Mouse (Mus musculus) cerebellum, postnatal 10 days (tissue): ENCODE measurements around the gene Col1a2.

Experiments used
- DNase-seq, 2 experiments: peaks; one replicate each; pipeline ENCODE4 v3.0.0; 2021; ENCODE audit warnings: mixed read lengths in 2 of 2

Gene Col1a2

DNA sequence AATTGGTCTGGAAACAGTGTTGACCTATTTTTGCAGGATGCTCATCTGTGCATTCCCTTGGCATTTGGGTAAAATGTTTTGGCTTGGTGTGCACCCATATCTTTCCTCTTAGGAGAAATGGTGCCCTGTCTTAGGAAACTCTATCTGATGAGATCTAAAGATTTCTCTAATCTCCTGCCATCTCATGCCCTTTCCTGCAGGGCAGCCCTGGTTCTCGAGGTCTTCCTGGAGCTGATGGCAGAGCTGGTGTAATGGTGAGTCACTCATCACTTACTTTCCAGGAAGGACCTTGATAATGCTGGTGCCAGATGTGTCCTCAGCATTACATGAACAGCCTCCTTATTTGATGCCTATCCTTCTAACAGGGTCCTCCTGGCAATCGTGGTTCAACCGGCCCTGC, 16.4 kb downstream of the Col1a2 start:
- no peak for DNase-seq

DNA sequence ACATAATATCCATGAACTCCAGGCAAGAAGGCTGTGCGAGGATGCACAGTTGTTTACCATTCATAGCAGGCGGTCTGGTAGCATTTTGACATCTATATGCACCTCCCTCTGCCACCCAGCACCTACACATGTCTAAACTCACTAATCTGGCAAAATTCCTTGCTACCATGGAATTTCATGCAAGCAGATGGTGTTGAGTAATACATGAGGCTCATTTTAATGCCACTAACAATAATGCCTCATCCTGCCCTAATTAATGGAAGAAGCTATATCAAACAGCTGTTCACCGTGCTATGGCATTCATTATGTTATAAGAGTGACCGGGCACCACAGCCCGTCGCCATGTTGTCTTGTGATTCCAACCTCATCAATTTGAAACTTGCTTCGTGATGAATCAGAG, 23.8 kb downstream of the Col1a2 start:
- DNase-seq, result no peak

DNA sequence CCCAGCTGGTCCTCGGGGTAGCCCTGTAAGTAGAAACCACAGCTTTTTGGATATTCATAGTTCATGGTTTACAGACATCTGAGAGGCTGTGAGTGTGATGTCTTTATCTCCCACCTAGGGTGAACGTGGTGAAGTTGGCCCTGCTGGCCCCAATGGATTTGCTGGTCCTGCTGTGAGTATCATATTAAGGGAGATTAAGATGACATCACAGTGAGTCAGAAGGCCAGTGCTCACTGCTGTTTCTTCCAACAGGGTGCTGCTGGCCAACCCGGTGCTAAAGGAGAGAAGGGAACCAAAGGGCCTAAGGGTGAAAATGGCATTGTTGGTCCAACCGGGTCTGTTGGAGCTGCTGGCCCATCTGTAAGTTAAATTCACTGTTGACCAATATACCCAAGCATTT, 26.4 kb downstream of the Col1a2 start:
- DNase-seq, result no peak

DNA sequence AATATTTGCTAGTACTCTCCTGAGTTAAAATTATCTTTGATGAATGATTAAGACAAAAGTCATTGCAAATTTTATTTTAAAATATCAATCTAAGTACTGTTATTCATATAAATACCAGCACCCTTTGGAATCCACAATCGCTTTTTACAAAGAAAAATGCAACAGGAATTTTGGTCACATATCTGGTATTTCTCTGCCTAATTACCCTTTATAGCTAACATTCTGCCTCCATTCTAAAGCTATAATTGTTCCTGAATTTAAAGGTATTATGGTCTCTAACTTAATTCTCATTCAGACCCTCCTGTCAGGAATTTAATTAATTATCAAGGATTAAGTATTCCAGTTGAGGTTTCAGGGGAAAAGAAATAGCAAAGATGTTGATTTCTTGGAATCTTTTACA, 28.3 kb downstream of the Col1a2 start:
- no peak for DNase-seq

DNA sequence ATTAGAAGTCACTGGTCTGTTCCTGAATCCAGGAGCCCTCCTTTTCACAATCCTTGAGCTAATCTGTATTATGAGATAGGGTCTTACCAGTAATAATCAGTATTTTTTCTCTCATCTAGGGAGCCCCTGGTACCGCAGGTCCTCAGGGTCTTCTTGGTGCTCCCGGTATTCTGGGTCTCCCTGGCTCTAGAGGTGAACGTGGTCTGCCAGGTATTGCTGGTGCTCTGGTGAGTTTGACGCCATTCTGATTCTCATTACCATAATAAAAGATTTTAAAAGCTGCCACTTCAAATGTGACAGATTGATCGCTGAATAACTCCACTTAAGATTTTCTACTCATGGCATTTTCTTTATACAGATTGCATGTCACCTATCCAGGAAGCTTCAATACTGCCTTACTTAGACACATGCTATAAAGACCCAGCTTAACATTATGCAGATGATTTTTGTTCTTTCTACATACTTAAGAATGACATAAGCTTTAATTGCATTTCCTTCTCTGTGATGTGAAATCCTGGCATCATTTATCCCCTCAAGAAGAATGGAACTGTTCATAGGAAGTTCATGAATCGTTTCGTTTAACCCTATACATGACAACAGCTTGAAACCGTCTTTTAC, 30.0 kb downstream of the Col1a2 start:
- DNase-seq, result no peak

DNA sequence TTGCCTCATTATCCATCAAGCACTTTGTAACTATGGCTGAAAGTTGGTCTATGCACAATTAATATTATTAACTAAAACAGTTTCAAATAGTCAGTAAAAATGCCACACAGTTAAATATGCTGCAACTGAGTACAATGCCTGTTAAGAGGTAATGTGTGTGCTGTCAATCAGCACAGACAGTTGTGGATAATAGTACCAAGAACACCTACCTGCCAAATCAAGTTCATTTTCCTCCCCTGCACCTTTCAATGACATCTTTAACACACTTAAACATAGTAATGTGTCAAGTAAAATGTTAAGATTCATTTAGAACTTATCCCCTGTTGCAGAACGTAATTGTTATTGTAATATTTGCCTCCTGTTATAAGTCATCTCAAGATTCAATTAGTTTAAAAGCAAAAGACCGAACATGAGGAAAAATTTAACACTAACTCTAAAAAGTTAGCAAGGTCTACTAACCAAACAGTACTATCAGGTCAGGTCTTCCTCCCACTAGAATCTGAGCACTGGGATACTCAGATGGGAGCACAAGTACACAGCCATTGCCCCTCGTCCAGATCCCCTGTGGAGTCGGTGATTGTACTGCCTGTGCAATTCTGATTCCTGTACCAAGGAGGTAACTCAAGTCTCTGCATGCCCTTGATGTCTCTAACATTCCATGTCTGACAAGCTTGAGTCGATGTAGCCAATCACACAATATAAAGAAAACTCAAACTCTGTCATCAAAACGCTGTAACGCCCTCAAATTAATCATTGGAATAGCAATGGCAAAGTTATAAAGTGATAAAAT, 37.5 kb downstream of the Col1a2 start:
- DNase-seq, result no peak

DNA sequence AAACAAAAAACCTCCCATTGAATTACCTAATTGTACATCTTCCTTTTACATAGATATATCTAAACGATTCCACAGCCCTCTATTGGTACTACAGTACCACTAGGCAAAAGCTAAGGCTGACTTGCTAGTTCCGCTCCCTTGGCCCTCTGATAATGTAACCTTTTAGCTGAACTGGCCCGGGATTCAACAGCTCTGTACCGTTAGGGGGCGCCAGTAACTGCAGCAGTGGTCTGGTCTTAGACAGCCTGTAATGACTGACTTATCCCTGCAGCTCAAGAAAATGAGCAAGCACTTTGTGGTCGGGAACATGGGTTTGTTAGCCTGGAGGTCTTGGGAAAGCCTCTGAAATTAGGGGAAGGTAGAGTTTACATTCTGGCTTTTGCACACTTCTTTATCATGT, 39.9 kb downstream of the Col1a2 start:
- DNase-seq, result peak; percentile 56 to 57

DNA sequence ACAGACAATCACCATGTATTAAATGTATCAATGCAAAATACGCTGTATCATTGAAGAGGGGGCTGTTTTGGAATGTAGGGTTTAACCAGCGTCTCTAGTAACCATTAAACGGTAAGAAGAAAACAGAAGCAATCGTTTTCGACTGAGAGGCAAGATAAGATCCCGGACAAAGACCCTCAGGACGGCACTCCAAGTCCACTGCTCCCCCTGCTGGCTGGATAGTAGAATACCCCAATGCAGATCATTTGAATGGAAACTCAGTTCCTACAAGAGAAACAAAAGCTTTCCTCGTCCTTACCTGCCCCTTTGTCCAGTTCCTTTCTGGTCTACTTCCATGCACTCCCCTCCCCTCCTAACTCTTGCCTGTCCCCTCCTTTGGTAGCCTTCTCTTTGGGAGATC, 41.1 kb downstream of the Col1a2 start:
- peak; percentile 78 to 81 for DNase-seq

DNA sequence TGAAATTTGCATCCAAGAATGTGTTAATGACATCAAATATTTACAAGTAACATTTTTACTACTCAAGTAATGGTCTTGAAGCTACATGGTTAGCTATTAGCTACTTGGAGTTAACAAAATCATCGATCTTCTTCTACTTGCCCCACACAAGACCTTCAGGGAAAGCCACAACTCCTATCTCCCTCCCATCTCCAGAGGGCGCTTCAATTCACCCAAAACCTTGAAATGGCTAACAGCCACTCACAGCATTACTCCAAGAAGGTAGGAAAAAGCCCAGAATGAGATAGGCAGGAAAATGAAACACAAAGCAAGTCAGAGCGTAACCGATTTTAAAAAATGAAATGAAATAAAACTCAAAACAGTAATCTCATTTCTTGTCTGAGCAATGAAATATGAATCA, 44.3 kb downstream of the Col1a2 start:
- DNase-seq, result peak; percentile 51 to 59

DNA sequence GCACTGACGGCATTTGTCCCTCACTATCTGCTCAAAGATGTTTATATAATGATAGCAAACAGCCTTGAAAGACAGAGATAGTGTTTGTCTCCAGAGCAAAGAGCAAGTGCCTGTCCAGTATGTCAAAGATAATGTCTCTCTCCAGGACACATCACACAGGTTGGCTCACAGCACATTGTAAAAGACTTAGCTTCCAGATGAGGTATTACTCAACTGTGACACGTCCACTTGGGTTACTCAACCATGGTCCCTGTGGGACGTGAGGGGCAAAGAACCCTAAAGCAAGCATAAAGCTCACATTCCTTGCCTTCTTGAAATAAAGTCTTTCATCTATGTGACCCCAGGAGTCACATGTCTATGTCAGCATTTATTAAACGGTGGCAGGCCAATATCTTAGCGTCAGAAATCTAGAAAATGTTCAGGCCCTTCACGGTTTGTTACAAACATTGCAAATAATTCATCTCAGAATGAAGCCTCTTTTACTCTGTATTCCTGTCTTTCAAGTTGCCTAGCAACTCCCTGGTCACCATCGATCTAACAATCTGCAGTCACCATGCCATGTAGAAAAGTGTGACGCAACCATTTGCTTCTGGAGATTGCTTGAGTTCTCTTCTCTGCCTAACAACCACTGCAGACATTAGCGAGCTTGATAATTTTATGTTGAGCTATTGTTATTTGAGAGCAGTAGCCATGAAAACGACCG, 45.4 kb downstream of the Col1a2 start:
- no peak for DNase-seq

DNA sequence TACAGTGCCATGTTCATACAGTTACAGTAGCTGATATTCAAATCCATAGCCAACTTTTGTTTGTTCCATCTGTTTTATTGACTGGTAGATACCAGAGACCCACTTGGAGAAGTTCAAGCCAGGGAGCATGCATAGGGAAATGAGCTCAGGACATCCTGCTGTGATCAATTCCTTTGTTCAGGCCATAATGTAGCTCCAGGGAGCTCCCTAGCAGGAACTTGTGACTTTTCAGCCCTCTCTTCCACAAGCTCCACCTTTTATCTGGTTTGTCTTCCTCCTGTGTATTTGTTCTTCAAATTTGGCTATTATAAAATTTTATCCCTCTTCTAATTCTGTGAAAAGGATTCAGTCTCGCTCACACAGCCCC, 45.9 kb downstream of the Col1a2 start:
- no peak for DNase-seq

DNA sequence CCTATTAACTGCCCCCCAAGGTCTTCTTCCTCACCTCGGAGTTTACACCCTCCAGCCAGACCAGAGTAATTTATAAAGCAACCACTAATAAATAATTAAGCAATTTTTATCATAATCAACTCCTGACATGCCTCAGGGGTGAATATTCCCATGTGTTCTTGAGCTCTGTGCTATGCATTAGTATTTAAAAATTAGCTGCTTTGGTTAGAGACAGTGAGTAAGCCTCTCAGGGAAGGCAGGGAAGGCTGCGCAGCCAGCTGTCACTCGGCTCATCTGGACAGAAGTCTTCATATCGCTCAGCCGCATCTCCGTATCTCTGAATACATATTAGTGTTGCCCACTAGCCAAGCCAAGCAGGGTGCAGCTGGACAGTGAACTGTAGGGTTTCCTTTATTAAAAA, 50.8 kb downstream of the Col1a2 start:
- no peak for DNase-seq

DNA sequence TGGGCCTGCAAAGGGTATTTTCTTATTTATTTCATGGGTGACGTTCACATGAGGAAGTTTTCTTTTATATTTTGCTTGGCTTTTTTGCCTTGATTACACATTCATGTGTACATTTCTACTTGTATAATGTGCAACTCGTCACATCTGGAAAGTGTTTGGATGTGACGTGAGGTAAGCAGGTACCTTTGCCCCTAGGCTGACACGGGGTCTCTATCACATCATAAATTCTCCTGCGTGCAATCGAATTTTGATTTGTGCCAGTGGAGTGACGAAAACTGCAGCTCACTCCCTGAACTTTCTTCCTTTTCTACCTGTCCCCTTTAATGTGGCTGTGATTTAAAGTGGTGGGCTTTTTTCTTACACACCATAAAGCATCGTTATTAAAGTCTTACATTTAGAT, 52.5 kb downstream of the Col1a2 start:
- DNase-seq, result no peak

DNA sequence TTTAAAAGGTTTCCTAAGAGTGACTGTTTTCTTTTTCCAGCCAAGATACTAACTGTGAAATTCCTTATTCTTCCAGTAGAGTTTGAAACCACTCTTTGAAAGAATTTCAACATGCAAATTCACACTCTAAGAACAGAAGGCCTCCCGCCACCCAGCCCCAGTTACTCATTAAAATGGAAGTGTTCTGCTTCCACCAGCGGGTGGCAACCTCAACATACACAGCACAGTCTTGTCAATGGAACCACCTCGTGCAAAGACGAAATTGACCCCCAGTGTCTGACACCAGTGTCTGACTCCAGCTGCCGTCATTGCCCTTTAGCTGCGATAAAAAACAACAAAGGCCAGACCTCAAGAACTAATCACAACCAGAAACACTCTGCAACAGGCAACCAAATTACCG, 53.1 kb downstream of the Col1a2 start:
- peak; percentile 15 to 34 for DNase-seq

DNA sequence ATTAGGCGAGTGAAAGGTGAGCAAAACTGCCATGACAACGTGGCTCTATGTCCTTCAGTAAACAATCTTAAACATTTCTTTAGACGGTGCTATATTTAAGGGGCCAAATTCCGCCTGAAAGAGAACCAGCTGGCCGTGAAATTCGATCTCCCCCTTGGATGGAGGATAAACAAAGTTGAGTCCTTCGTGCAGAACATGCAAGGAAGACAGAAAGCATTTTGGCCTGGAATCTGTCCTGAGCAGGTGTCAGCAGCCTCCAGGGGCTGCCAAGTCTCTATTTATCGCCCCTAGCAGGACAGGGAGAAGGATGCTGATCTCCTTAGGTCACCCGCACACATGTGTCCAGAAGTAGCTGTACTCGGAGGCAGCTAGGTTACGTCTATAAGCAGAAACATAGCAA, 56.5 kb downstream of the Col1a2 start:
- no peak for DNase-seq

DNA sequence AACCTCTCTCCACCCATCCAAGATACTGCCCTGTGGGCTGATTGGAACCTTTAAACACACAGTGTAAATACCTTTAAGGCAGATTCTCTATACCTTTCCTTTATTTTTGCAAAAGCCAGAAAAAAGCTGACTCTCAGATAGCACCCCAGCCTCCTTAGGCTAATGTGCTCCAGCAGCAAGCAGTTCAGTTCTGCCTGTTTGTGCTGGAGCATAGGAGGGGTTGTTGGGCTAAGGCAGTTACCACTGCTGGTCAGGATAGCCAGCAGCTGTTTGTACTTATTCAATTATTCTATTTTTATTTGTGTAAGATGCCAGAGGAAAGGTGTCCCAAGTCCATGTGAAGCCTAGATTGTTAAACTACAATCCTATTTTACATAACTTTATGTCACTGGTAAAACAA, 57.0 kb downstream of the Col1a2 start:
- DNase-seq, result no peak

DNA sequence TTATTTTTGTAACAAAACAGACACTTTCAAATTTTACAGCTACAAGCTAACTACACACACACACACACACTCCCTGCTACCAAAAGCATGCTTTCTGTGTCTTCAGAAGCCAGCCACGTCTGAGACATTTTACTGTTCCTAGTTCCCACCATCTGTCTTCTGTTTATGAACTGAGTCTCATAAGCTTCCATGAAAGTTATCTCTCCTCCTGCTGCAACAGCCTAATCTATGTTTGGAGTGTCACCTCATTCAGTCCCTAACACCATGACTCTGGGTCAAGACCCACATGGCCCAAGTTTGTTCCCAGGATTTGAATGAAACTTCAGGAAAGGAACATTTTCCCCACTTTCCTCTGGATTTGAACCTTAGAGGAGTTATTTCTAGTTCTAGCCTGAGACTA, 57.8 kb downstream of the Col1a2 start:
- DNase-seq, result no peak

DNA sequence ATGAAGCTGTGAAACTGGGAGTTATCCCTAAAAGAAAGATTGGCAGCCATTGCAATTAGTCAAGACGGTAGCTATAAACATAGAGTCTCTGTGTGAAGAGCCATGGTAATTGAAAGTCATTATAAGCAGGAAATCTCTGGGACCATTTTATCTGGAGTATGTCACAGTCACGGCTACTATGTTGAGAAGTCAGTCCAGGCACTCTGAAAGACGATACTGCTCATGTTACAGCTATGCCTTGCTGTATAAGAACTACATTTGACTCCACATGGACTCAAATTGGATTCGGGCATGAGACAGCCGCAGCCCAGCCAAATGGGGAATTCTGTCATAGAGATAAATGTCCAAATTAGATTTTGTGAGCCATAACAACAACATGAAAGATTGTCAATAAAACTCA, 58.9 kb downstream of the Col1a2 start:
- no peak for DNase-seq

DNA sequence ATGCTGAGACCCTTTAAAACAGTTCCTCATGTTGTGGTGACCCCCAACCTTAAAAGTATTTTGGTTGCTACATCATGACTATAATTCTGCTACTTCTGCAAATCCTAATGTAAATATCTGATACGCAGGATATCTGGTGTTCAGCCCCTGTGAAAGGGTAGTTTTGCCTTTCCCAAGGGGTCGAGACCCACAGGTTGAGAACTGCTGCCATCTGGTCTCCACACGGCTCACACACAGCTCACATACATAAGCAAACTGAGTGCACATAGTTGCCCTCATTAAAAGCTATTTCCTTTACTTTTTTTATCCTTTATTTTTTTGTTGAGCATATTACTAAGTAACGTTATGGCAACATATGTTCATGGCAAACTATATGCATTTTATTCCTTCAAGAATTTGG, 65.8 kb downstream of the Col1a2 start:
- DNase-seq, result no peak

DNA sequence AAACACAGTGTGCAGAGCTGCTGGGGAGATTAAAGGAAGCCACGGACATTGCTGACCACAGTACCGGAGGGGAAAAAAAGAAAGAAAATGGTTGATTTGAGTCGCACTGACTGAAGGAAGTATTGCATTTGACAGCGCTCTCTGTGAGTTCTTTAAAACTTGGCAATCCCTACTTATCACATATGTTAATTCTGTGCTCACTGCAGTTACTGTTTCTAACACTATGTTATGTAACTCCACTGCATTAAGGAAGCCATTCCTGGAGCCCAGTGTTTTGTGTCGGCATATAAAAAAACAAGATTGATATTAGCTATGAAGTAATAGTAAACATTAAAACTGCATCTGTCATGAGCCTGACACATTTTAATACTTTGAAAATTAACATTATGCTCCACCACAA, 73.1 kb downstream of the Col1a2 start:
- DNase-seq, result no peak

DNA sequence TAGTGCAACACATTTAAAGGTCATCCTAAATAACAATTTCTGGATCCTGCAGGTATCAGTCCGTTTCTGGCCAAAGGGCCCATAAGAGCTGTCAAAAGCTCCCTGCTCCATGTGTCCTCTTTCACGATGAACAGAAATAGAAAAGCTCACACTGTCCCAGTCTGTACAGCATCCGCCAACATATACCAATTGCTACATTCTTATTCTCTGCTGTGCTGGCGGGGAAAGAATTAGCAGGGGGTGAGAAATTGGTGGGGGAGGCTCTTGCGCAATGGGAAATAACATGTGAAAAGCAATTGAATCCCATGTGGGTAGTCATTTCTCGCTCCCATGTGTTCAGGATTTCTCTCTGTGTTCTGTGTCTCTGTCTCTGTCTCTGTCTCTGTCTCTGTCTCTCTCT, 73.7 kb downstream of the Col1a2 start:
- DNase-seq, result no peak

DNA sequence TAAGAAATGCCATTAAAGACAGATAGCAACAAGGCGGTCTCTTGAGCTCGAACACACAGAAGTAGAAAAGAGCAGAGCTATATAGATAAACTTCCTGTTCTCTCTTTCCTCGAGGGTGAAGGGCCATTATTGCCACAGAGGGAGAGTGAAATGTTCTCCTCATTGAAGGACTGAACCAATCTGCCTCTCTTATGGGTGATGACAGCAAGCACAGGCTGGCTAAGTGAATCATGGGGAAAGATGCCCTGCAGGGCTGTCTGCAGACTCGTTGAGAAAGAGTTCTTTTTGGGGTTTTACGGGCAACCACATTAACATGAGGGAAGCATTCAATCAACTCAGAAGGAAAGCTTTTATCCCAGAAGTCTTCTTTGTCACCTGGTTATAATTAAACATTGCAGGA, 75.0 kb downstream of the Col1a2 start:
- no peak for DNase-seq

DNA sequence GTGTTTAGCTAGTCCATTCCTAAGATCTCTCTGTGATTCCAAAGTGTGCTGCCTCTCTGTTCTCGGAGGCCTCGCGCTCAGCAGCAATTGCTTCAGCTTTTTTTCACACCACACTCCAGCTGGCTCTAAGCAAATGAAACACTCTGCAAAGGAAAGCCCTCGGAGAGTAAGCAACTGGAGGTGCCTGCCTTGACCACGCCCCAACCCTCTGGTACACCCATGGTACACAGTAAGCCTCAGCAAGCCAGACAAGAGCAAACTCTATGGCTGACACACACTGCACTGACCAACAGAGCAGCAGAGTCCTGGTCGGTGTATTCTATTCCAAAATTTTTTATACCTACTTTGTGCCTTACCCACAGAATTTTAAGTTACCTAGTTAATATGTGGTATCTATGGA, 78.9 kb downstream of the Col1a2 start:
- DNase-seq, result no peak

DNA sequence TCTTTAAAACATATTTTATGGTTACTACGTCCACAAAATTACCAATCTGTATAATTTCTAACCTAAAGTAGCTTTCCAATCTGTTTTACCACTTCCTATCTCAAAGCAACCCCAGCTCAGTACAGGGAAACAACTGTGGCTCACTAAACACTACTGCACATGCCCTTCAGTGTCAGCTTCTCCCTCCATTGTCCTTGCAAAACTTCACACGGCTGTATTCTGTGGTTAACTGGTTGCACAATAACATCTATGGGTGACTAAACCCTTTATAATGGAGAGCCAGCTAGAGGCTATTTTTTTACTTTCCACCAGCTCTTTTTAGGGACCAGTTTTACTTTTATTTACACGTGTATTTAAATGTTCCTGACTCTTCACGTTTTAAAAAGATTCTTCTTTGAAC, 83.3 kb downstream of the Col1a2 start:
- no peak for DNase-seq
